Mouse (Mus musculus) adipocyte (in vitro differentiated cells): ENCODE data around the gene Ndc80.
A peak's percentile ranks its signal among the peaks of the same experiment; 100 is the strongest.
"Not testable (repeated sequence)": the region's sequence is repeated elsewhere in the genome, so short reads cannot be mapped to it uniquely, and the experiment has no call there.

ENCODE experiments used
- DNase-seq: peaks from one replicate; pipeline ENCODE4 v3.0.0-alpha.2; 2016; ENCODE audit warnings: low spot score

Gene Ndc80

GRCm38 (mm10) chr17:71477481-71477880 lies 49.2 kb downstream of the Ndc80 start:
- DNase-seq: no peak

- no peak for DNase-seq
Measured at GRCm38 (mm10) chr17:71476346-71477020, 50.2 kb downstream of the Ndc80 start.

GRCm38 (mm10) chr17:71475705-71476089 lies 51.0 kb downstream of the Ndc80 start:
- DNase-seq: no peak

GRCm38 (mm10) chr17:71474762-71475704 lies 51.6 kb downstream of the Ndc80 start, which contains the start of gene Smchd1:
Gene Smchd1, minus strand, starts transcription at chr17:71475343.
- DNase-seq: peak; percentile 88

GRCm38 (mm10) chr17:71474128-71474527 lies 52.5 kb downstream of the Ndc80 start:
- no peak for DNase-seq

- no peak for DNase-seq
Measured at GRCm38 (mm10) chr17:71471261-71471660, 55.4 kb downstream of the Ndc80 start.

- no peak for DNase-seq
Measured at GRCm38 (mm10) chr17:71460312-71460711, 66.3 kb downstream of the Ndc80 start.

- no peak for DNase-seq
Measured at GRCm38 (mm10) chr17:71459818-71460217, 66.8 kb downstream of the Ndc80 start, which contains the start of gene Gm4707. Gene Gm4707, minus strand, starts transcription at chr17:71459918.

- not testable (repeated sequence) for DNase-seq
Measured at GRCm38 (mm10) chr17:71457361-71457760, 69.3 kb downstream of the Ndc80 start.
